Mouse (Mus musculus) intestine, embryonic 15.5 days (tissue): ENCODE data around the gene Setd1b. TPM values are rescaled to one million over a fixed set of nuclear protein-coding genes. Genes with fewer than 3 reads are reported as not detected.

Experiments
- ATAC-seq: fragments of 200-750 bp; cut with Nextera tagmentation; 2 replicates; pipeline ENCODE4 v1.8.0; 2017; ENCODE audit warnings: moderate TSS enrichment, moderate library complexity
- H3K27ac ChIP-seq: fragments of 300-500 bp; sonication (generic); 2 replicates; pipeline ENCODE4 v1.5.1; 2015; ENCODE audit warnings: mild to moderate bottlenecking, inconsistent platforms
- H3K27me3 ChIP-seq: fragments of 300-500 bp; sonication (generic); replicated peaks from 2 replicates; pipeline ENCODE4 v1.6.1; 2015; ENCODE audit warnings: inconsistent platforms
- H3K36me3 ChIP-seq: fragments of 300-500 bp; sonication (generic); 2 replicates; pipeline ENCODE4 v1.6.1; 2015; ENCODE audit warnings: inconsistent platforms
- H3K4me1 ChIP-seq: fragments of 300-500 bp; sonication (generic); replicated peaks from 2 replicates; pipeline ENCODE4 v1.6.1; 2015; ENCODE audit warnings: inconsistent platforms
- H3K4me2 ChIP-seq: fragments of 300-500 bp; sonication (generic); replicated peaks from 2 replicates; pipeline ENCODE4 v1.6.1; 2015; ENCODE audit warnings: mild to moderate bottlenecking, inconsistent platforms
- H3K4me3 ChIP-seq: fragments of 300-500 bp; sonication (generic); replicated peaks from 2 replicates; pipeline ENCODE4 v1.5.1; 2015; ENCODE audit warnings: inconsistent platforms
- H3K9ac ChIP-seq: fragments of 300-500 bp; sonication (generic); 2 replicates; pipeline ENCODE4 v1.6.1; 2015; ENCODE audit warnings: inconsistent platforms
- H3K9me3 ChIP-seq: fragments of 300-500 bp; sonication (generic); 2 replicates; pipeline ENCODE4 v1.6.1; 2016; ENCODE audit warnings: inconsistent platforms
- WGBS: fragments of 180-500 bp; shearing (Covaris S2); methylation state at CpG from one replicate; pipeline ENCODE4 v1.1.7; 2015; 5-methylcytosine and 5-hydroxymethylcytosine counted together
- polyA plus RNA-seq: library from polyadenylated mRNA; unstranded; fragments of >200 nt; fragmentation: Nextera tagmentation; extraction: Ambion mirVana; gene quantifications from 2 replicates; pipeline ENCODE4 v1.2.1, GENCODE M21; 2015

The Setd1b gene
- polyA plus RNA-seq, 1 experiment from 2014 or later, result 7.6 TPM

GRCm38 (mm10) chr5:123159866-123160265 lies 17.9 kb downstream of the Setd1b start:
- WGBS, result 93% methylated on average over 15 of the region's 15 CpGs
- no peak for ATAC-seq

GRCm38 (mm10) chr5:123160341-123160740 lies 18.3 kb downstream of the Setd1b start:
- Histone ChIP-seq H3K36me3 (peaks cover 75% of the 10 kb centered on the region), H3K9ac (no peak overlapping the region), H3K9me3 (no peaks in the 10 kb centered on the region), H3K4me3 (no peak overlapping the region), H3K4me1 (no peaks in the 10 kb centered on the region), H3K27ac (no peak overlapping the region), H3K27me3 (no peaks in the 10 kb centered on the region), H3K4me2 (no peak overlapping the region)
- 85% methylated on average over 15 of the region's 15 CpGs for WGBS
- ATAC-seq, result no peak

More at GRCm38 (mm10) chr5:123159866-123160265, 17.9 kb downstream of the Setd1b start:
- Histone ChIP-seq H3K27me3 (no peaks in the 10 kb centered on the region), H3K27ac (no peak overlapping the region), H3K4me3 (no peak overlapping the region), H3K4me2 (no peak overlapping the region), H3K9me3 (no peaks in the 10 kb centered on the region), H3K36me3 (peaks cover 76% of the 10 kb centered on the region), H3K4me1 (no peaks in the 10 kb centered on the region), H3K9ac (no peak overlapping the region)

GRCm38 (mm10) chr5:123162942-123163341 lies 20.9 kb downstream of the Setd1b start:
- Histone ChIP-seq H3K36me3 (peaks cover 70% of the 10 kb centered on the region), H3K27ac (no peak overlapping the region), H3K4me3 (no peak overlapping the region), H3K4me1 (no peaks in the 10 kb centered on the region), H3K27me3 (no peaks in the 10 kb centered on the region), H3K4me2 (no peak overlapping the region), H3K9me3 (no peaks in the 10 kb centered on the region), H3K9ac (no peak overlapping the region)
- WGBS, result 83% methylated on average over 9 of the region's 9 CpGs
- no peak for ATAC-seq

- 78% methylated on average over 10 of the region's 10 CpGs for WGBS
- no peaks in the 10 kb centered on the region for H3K27me3 ChIP-seq
- H3K4me3 ChIP-seq, result no peak overlapping the region
- 0 out of 2 replicates have a peak, but pooled peaks cover 2% of the 10 kb centered on the region for H3K4me1 ChIP-seq
- no peak overlapping the region for H3K4me2 ChIP-seq
- no peak overlapping the region for H3K27ac ChIP-seq
- 0 out of 2 replicates have a peak, but pooled peaks have one; percentile 17 for ATAC-seq
- H3K9me3 ChIP-seq, result no peaks in the 10 kb centered on the region
- H3K9ac ChIP-seq, result no peak overlapping the region
- peaks cover 39% of the 10 kb centered on the region for H3K36me3 ChIP-seq
Observed at GRCm38 (mm10) chr5:123166437-123166836, 24.4 kb downstream of the Setd1b start.

GRCm38 (mm10) chr5:123167591-123167990 lies 25.6 kb downstream of the Setd1b start:
- Histone ChIP-seq H3K9ac (no peak overlapping the region), H3K36me3 (peaks cover 33% of the 10 kb centered on the region), H3K27ac (no peak overlapping the region), H3K9me3 (no peaks in the 10 kb centered on the region), H3K4me2 (no peak overlapping the region), H3K4me3 (no peak overlapping the region), H3K4me1 (0 out of 2 replicates have a peak, but pooled peaks cover 2% of the 10 kb centered on the region), H3K27me3 (no peaks in the 10 kb centered on the region)
- no peak for ATAC-seq
- 76% methylated on average over 5 of the region's 5 CpGs for WGBS

GRCm38 (mm10) chr5:123169284-123169683 lies 27.3 kb downstream of the Setd1b start, which contains the start of gene Psmd9:
Gene Psmd9 (plus strand): TSS chr5:123169413.
- H3K9ac ChIP-seq, result no peak within 1 kb of the TSS
- 0 out of 2 replicates have a peak, but pooled peaks cover 2% of the 10 kb centered on the region for H3K4me1 ChIP-seq
- H3K9me3 ChIP-seq, result no peaks in the 10 kb centered on the region
- H3K27ac ChIP-seq, result no peak within 1 kb of the TSS
- no peaks in the 10 kb centered on the region for H3K27me3 ChIP-seq
- no peak within 1 kb of the TSS for H3K4me3 ChIP-seq
- no peak for ATAC-seq
- peaks cover 17% of the 10 kb centered on the region for H3K36me3 ChIP-seq
- H3K4me2 ChIP-seq, result no peak within 1 kb of the TSS
- WGBS, result 77% methylated on average over 5 of the region's 5 CpGs

- Histone ChIP-seq H3K4me2 (no peak overlapping the region), H3K4me3 (no peak overlapping the region), H3K27me3 (no peaks in the 10 kb centered on the region), H3K9ac (no peak overlapping the region), H3K36me3 (peaks cover 13% of the 10 kb centered on the region), H3K4me1 (0 out of 2 replicates have a peak, but pooled peaks cover 2% of the 10 kb centered on the region), H3K27ac (no peak overlapping the region), H3K9me3 (no peaks in the 10 kb centered on the region)
- ATAC-seq, result no peak
- 83% methylated on average over 9 of the region's 9 CpGs for WGBS
Observed at GRCm38 (mm10) chr5:123170365-123170764, 28.4 kb downstream of the Setd1b start.

GRCm38 (mm10) chr5:123171646-123172350 lies 29.8 kb downstream of the Setd1b start:
- no peak overlapping the region for H3K27ac ChIP-seq
- ATAC-seq, result peak; percentile 90
- H3K9me3 ChIP-seq, result no peaks in the 10 kb centered on the region
- 0 out of 2 replicates have a peak, but pooled peaks cover 1% of the 10 kb centered on the region for H3K36me3 ChIP-seq
- no peak overlapping the region for H3K9ac ChIP-seq
- 0 out of 2 replicates have a peak, but pooled peaks cover 2% of the 10 kb centered on the region for H3K4me1 ChIP-seq
- H3K4me2 ChIP-seq, result peak overlapping the region; percentile 54
- 9% methylated on average over 22 of the region's 22 CpGs for WGBS
- H3K4me3 ChIP-seq, result no peak overlapping the region; the same call in 1 of the 2 replicates
- H3K27me3 ChIP-seq, result no peaks in the 10 kb centered on the region

- no peak for ATAC-seq
- WGBS, result 93% methylated on average over 5 of the region's 5 CpGs
- H3K27ac ChIP-seq, result no peak overlapping the region
Observed at GRCm38 (mm10) chr5:123178792-123179191, 36.8 kb downstream of the Setd1b start.

GRCm38 (mm10) chr5:123180390-123180789 lies 38.4 kb downstream of the Setd1b start:
- H3K27me3 ChIP-seq, result no peaks in the 10 kb centered on the region
- no peak overlapping the region for H3K9ac ChIP-seq
- no peaks in the 10 kb centered on the region for H3K4me1 ChIP-seq
- no peak for ATAC-seq
- no peaks in the 10 kb centered on the region for H3K36me3 ChIP-seq
- H3K9me3 ChIP-seq, result no peaks in the 10 kb centered on the region
- 94% methylated on average over 15 of the region's 15 CpGs for WGBS
- no peak overlapping the region for H3K4me3 ChIP-seq
- no peak overlapping the region for H3K27ac ChIP-seq
- no peak overlapping the region for H3K4me2 ChIP-seq

More at GRCm38 (mm10) chr5:123178792-123179191, 36.8 kb downstream of the Setd1b start:
- Histone ChIP-seq H3K4me3 (no peak overlapping the region), H3K36me3 (no peaks in the 10 kb centered on the region), H3K9me3 (no peaks in the 10 kb centered on the region), H3K27me3 (no peaks in the 10 kb centered on the region), H3K4me2 (no peak overlapping the region), H3K9ac (no peak overlapping the region), H3K4me1 (no peaks in the 10 kb centered on the region)

GRCm38 (mm10) chr5:123181536-123181935 lies 39.5 kb downstream of the Setd1b start:
- Histone ChIP-seq H3K9me3 (no peaks in the 10 kb centered on the region), H3K4me3 (no peak overlapping the region), H3K4me2 (no peak overlapping the region), H3K36me3 (no peaks in the 10 kb centered on the region), H3K27me3 (no peaks in the 10 kb centered on the region), H3K27ac (no peak overlapping the region), H3K4me1 (no peaks in the 10 kb centered on the region), H3K9ac (no peak overlapping the region)
- no peak for ATAC-seq
- 72% methylated on average over 6 of the region's 6 CpGs for whole genome bisulfite sequencing

GRCm38 (mm10) chr5:123182651-123183050 lies 40.7 kb downstream of the Setd1b start, which contains the start of gene Hpd:
Gene Hpd (minus strand): TSS chr5:123182727.
- Histone ChIP-seq H3K9me3 (no peaks in the 10 kb centered on the region), H3K4me1 (no peaks in the 10 kb centered on the region), H3K4me2 (no peak within 1 kb of the TSS), H3K27ac (no peak within 1 kb of the TSS), H3K27me3 (no peaks in the 10 kb centered on the region), H3K36me3 (no peaks in the 10 kb centered on the region), H3K9ac (no peak within 1 kb of the TSS), H3K4me3 (no peak within 1 kb of the TSS)
- no peak for ATAC-seq
- WGBS, result 76% methylated on average over 10 of the region's 10 CpGs

- no peaks in the 10 kb centered on the region for H3K9me3 ChIP-seq
- no peak overlapping the region for H3K4me3 ChIP-seq
- 65% methylated on average over 6 of the region's 6 CpGs for WGBS
- H3K9ac ChIP-seq, result no peak overlapping the region
- no peaks in the 10 kb centered on the region for H3K36me3 ChIP-seq
- H3K4me1 ChIP-seq, result no peaks in the 10 kb centered on the region
- ATAC-seq, result no peak
- no peak overlapping the region for H3K27ac ChIP-seq
- H3K27me3 ChIP-seq, result no peaks in the 10 kb centered on the region
- H3K4me2 ChIP-seq, result no peak overlapping the region
Observed at GRCm38 (mm10) chr5:123185966-123186365, 44.0 kb downstream of the Setd1b start.
